Mouse (Mus musculus) c-Kit-positive CD71-positive TER-119-negative erythroid progenitor cells, embryonic 14.5 days (primary cell): ENCODE measurements around the gene Pigt.

ENCODE experiments used
- DNase-seq: peaks from one replicate; pipeline ENCODE4 v3.0.0-alpha.2; 2013; ENCODE audit warnings: low read depth

Pigt gene

DNA sequence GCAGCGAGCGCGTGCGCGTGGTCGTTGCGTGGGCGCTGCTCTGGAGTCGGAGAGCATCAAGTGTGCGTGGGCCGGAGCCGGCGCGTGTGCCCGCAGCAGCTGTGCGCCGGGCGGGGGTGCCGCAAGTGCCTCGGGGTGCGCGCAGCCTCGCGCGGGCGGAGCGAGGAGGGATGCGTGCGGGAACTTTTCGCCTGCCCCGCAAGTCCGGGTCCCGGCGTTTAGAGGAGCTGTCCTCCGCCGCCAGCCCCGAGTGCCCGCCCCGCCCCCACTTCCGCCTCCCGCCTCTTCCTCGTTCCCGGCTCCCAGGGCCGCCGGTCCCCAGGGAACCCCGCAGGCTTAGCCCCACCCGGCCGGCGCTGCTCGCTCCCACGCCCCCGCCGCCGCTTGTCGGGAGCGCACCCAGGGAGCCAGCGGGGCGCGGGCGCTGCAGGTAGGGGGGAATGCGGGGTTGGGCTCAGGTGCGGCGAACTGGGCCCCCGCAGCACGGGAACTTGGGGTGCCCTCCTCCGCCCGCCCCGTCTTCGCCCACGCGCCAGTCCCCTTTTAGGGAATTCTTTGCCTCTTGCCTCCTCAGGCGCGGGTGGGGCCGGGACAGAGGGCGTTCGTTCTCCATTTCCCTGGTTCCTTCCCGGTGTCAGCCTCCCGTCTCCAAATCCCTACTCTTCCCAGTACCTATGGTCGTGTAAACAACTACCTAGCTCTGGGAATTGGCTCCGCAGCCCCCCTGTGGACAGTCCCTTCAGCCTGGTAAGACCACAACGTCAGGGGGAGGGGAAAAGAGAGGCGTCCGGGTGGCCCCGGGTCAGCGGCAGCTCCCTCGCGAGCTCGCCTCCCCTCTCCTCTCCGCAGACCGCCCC lies 10.8 kb upstream of the Pigt start:
- no peak for DNase-seq

DNA sequence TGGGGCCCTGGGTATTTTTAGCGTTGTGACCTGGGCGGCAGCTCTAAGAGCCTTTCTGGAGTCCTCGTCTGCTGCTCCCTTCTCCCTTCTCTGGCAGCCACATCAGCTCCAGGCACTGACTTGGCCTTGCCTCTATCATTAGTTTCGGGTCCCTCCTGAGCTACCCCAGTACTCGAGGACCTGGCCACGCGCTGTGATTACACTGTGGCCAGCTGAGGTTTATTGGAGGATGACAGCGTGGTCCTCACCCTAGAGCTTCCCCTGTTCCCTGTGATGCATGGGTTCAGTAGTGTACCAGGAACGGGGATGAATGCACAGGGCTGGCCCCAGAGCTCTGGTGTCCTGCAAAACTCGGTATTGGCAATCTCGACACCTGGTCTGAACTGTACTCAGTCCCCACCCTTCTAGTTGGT lies 10.2 kb upstream of the Pigt start:
- no peak for DNase-seq

DNA sequence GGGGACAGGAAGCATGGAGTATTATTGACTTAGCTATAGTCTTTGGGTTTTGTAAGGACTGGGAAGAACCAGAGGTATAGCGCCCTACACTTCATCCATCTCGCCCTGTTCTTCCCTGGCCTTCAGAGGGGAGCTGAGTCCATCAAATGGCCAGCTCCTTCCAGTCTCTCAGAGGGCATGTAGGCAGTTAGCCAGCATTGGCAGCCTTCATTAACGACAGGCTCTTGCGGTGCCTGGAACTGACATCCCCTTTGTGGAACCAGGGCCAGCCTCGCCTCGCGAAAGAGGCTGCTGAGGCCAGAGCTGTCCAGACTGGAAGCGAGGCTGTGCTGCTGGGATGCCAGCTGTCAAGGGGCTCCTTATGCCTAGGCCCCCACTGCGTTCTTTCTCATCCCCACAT lies 9.5 kb upstream of the Pigt start:
- no peak for DNase-seq

DNA sequence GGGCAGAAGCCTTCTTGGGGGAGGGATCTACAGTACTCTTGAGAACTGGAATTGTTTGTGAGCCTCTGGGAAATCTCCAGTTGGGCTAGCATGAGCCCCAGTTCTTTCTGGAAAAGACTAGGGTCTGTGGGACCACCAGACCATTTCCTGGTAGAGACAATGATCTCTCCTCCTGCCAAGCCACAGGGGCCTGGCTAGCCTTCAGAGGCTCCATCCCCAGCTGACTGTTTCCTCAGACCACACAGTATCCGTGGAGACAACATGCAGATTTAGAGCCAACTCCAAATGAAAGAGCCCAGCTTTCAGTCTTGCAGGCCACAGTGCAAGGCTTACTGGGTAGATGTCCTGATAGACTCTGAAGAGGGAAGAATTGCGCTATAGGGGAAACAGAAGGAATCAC lies 3.2 kb upstream of the Pigt start:
- DNase-seq: no peak

DNA sequence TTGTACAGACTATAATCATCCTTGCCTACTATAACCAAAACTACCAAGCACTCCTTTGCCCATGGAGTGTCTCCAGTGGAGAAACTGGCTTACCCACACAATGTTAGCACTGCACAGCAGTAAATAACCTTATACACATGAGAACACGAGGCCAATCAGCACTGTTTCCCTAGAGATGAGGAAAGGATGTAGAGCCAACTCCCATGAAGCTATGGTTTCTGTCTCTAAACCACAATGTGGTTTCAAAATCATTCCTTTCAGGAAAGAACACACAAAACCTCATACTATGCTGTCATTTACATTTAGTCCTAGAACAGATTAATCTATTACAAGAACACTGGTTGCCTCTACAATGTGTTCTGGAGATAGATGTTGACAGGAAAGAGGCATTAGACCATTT lies 989 bp upstream of the Pigt start:
- no peak for DNase-seq

DNA sequence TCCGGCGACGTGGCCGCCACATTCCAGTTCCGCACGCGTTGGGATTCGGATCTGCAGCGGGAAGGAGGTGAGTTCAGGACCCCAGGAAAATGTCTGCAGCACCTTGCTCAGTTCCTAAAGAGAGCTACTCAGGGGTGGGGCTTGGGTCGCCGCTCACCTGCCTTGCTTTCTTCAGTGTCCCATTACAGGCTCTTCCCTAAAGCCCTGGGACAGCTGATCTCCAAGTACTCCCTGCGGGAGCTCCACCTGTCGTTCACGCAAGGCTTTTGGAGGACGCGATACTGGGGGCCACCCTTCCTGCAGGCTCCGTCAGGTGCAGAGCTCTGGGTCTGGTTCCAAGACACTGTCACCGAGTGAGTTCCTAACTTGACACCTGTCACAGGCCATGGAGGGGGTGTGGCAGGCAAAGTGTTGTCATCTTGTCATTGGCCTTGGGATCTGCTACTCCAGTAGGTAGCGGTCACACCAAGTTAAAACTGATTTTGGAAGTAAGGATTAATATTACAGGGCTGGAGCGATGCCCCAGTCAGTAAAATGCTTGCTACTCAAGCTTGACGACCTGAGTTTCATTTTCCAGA lies 460 bp downstream of the Pigt start:
- DNase-seq: peak; percentile 10

DNA sequence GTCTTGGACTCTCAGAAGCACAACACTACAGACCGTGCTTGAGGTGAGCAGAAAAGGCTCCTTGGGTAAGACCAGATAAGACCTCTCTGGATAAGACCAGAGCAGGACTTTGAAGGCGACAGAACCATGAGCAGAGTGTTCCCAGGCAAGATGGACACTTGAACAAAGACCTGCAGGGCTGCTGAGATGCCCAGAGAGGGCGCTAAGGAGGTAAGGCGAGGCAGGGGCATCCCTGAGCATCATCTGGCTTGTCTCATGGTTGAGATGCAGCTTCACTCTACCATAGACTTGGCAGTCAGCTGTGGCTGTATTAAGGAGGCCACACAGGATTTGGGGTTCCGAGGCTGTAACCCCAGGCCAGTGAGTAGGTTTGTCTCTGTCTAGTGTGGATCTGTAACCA lies 2.0 kb downstream of the Pigt start:
- no peak for DNase-seq

DNA sequence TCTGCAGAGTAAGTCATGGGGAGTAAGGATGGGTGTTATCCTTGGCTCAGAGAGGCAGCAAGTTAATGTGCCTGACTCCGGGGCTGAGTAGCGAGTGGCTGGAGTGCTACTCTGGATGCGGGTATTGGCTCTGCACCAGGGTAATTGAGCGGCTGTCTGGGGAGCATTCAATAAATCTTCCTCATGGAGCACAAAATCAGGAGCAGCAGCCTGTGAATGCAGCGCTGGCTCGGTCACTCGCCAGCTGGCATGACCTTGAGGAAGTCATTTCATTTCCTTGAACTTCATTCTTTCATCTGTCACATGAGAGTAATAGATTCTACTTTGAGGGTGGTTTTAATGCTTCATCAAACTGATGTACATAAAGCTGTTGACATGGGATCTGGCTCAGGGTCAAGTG lies 3.2 kb downstream of the Pigt start:
- no peak for DNase-seq

DNA sequence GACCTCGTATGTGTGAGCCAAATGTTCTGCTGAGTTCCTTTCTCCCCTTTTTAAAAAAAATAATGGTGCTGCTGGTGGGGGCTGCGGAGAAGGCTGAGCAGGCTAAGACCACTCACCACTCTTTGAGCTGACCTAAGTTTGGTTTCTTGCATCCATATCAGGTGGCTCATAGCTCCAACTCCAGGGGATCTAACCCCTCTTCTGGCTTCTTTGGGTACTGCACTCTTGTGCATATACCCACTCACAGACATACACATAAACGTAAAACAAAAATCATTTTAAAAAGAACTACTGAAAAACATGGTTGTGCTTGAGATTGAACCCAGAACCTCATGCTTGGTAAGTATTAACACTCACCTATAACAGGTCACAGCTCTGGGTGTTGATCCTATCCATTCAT lies 7.6 kb downstream of the Pigt start:
- DNase-seq: no peak

DNA sequence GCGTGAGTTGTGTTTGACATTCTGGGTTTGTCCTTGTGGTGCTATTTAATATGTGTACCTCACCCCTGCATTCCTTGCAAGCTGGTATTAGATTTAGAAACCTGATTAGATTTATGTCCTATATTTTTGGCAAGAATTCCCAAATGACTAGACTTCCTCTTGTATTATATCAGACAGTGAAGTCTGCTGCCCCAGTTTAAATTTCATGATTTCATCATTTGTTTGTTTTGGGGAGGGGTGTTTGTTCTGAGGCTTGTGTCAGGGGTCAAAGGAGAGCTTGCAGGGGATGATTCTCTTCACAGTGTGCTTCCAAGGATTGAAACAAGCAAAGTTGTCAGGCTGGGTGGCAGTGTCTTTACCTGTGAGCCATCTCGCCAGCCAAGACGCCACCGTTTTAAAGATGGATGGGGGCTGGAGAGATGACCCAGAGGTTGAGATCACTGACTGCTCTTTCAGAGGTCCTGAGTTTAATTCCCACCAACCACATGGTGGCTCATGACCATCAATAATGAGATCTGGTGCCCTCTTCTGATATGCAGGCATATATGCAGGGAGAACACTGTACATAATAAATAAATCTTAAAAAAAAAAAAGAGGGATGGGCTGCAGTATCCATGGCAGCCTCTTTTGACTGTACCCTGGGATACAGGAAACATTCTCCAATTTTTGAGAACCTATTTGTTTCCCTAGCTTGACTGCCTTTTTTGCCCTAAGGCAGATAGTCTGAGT lies 8.5 kb downstream of the Pigt start:
- DNase-seq: no peak

DNA sequence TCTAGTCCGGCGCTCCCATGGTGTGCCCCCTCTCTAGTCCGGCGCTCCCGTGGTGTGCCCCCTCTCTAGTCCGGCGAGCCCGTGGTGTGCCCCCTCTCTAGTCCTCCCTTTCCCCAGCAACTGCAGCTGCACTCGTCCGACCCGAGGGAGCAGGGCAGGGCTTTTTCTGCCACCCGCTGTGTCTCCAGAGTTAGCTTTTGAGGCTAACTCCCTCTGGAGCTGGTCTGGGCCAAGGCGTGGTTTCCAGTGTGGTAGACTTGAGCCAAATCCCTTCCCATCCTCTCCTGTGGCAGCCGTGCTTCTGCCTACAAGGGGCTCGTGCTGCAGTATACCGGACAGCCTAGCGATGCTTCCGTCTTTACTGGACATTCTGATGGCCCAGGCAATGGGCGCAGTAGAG lies 10.5 kb downstream of the Pigt start:
- DNase-seq: no peak

DNA sequence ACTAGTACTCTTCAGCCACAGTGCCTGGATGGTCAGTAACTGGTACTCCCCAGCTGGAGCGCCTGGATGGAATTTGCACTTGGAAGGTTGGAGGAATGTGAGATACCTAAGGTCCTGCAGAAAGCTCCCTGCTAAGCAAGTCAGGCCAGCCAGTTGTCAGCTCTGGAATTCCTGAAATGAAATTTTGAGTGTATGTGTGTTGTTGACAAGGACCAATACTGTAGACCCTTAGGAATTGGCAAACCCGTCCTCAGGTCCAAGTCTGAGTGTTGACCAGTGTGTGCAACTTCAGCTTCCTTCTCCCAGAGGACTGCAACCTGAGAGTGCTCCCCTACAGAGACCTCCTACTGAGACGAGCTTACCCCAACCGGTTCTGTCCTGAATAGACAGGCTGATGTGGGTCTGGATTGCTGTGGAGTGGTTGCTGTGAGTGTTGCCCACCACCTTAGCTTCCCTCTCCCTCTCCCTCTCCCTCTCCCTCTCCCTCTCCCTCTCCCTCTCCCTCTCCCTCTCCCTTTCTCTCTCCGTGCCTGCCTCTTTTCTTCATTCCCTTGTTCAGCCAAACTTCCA lies 13.4 kb downstream of the Pigt start:
- no peak for DNase-seq

DNA sequence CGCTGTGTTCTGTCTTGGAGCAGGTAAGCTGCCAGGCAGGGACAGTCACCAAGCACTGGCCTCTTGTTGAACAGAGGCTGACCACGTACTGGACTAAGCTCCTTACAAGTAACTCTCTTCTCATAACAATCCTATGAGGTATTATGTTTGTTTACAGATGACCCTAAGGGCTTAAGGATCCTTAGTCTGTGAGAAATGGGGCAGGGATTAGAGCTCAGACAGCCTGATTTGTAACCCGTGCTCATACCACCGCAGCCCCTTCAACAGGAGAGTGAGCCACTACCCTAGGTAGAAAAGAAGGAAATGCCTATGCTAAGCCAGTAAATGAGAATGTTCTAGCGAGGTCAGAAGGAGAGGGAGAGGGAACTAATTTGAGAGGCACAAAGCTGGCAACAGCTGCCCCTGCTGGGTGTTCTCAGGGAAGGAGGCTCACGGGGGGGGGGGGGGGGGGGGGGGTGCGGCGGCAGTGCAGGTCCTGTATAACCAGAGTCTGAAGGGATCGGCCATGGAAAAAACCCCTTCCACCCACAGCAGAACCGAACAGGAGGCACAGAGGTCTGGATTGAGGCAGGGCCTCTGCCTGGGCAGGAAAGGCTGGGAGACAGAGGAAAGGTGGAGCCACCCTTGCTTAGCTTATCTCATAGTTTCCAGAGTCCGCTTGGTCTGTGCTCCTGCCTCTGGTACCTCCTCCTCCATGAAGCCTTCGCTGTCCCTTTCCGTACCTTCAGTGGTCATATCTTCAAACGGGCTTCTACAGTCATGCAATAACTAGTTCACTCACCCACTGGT lies 15.0 kb downstream of the Pigt start:
- no peak for DNase-seq

DNA sequence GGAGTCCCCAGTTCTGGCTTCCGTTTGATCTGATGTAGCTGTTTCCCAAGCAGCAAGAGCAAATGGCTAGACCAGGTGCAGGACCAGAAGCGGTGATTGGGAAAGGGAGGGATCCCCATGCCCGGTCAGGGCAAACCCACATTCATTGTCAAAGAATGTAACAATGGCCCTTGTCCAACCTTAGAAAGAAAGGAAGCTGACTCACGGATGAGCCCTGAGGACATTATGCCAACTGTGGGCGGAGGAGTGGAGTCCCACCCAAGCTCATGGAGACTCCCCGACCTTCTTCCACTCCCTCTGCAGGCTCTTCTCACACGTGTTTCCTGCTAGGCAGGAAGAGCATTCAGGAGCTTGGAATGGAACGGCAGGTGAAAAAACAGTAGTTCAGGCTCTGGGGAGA lies 16.1 kb downstream of the Pigt start:
- DNase-seq: no peak

DNA sequence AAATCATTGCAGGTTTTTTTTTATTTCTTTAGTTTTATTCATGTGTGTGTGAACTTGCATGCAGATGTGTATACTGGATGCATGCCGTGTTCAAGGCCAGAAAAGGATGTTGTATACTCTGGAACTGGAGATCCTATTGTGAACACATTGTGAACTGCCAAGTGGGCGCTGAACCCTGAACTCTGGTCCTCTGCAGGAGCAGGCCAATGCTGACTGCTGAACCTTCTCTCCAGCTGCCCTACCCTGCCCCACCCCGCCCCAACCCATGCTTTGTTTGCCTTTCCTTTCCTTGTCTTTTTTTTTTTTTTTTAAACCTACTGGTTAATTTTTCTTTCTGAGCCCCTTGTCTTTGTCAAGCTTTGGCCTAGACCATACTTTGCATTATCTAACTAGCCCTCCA lies 17.6 kb downstream of the Pigt start:
- DNase-seq: no peak

DNA sequence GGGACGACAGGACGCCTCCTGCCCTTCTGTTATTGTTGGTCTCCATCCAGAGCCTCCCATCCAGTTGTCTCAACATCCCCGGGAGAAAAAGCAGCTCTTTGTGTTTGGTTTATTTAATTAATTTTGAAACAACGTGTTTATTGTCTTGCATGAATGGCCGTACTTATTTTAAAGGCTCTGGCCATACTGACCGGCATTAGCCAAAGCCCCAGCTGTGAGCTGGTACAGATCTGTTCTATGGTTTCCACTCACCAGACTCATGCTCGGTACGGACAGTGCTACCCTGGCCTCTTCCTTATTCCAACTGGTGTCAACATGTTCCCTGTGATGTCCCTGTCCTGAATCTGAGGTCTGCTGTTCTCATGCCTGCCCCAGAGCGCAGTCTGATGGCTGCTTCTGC lies 18.6 kb downstream of the Pigt start:
- no peak for DNase-seq

DNA sequence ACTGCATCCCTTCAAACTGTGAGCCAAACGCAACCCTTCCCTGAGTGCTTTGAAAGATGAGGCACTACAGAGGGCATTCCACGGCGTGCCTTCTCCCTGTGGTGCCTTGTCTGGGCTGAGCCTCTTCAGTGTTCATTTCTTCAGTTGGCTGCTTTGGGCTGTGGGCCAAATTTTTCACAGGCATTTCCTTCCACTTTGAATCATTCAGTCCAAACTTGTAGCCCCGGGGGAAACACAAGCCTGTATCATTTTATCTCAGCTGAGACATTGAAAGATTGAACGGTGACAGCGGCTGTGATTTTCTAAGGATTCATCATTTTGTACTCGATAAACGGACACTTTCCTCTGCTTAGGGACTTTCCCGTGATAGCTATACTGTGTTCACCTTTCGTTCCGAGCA lies 19.3 kb downstream of the Pigt start:
- DNase-seq: no peak

DNA sequence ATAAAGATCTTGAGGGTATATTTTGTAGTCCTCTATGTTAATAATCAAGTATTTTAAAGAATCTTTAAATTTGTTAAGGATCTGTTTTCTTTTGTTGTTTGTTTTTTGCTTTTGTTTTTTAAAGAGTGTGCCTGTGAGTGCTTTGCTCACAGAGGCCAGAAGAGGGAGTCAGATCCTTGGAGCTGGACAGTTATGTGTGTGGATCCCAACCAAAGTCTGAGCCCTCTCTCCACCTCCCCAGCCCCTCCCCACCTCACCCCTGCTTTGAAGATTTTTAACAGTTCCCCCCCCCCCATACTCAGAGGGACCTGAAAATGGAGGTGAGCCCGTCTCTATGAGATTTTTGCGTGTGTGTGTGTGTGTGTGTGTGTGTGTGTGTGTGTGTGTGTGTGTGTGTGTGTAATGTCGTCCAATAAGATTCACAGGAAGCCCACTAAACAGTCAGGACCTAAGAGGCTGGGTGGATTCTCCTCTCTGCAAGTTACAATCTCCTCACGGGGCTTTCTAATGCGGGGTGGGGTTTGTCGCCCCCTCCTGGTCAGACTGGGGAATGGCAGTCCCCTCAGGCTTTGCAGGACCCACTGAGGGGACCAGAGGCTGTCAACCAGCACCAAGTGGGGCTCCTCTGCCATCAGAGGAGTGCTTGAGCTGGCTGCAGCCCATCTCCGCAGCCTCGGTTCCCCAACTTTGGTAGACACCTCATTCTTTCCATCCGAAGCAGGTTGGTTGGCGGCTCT lies 20.3 kb downstream of the Pigt start:
- DNase-seq: peak; percentile 41

DNA sequence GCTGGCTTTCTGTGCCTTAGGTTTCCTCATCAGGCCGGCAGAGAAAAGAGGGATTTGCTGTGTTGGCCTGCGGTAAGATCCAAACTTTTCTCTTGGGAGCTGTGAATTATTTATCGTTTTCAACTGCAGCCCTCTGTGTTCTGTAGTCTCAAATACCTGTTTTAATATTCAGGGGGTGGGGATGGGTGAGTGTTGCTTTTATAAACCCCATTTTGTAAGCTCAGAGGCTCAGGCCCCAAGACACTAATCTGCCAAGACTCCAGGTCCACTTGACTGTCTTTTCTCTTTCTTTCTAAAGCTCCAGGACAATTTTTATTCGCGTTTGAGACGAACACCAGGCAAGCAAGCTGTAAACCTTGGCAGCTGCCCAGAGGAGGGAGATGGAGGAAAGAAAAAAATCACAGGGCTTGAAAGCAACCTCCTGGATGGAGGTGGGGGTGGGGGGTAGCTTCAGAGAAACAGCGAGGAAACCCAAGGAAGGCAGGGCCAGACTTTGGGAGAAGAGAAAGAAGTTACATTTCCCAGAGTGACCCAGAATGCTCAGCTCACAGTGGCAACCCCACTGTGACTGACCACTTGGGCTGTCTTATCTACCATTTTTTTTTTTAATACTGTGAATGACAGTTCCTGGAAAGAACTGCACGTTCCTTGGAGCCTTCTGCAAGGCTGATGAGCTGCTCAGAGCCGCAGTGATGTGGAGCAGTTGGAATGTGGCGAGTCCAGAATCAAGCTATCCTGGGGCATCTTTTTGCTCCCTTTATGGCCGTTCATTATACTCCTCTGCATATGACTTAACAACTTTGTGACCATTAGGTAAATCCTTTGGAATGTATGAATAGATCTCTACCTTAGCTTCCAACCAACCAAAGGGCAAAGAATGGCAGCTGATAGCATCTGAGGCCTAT lies 21.2 kb downstream of the Pigt start:
- DNase-seq: no peak

DNA sequence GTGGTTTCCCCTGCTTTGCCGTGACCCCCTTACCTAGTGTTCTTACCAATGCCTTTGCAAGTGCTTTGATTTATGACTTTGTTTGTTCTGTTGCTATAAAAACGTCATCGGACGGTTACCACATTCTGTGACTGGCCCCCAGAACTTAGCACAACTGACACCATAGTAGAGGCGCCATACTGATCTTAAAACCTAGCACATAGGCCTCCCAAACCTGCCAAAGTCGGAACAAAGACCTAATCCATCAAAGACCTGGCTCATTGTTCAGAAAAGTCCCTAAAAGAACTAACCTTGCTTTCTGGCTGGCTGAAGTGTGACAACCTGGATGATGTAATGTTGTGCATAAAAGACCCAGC lies 21.8 kb downstream of the Pigt start:
- DNase-seq: no peak

DNA sequence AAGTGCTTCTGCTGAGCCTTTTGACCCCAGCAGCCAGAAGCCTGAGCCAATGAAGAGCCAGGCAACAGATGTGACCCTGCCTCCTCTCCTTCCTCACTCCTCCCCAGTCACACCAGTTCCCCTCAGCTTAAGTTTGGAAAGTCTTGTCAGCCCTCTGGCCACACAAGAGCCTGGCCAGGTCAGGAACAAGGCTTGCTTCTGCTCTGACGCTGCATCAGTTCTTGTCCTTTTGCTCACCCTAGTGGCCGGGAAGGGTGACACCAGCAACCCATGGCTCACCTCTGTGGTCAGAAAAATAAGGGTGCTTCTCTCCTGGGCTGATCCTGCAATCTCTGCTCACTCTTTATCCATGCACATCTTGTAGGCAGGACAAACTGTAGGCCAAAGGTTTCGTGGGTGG lies 23.5 kb downstream of the Pigt start:
- no peak for DNase-seq
